Mouse (Mus musculus) cerebral cortex, adult 2 months (tissue): Measurements from ENCODE around the gene Sart3.

Experiments
- WGBS: fragments of 180-500 bp; shearing (Covaris S2); methylation state at CpG from one replicate; pipeline ENCODE4 v1.1.7; 2018; 5-methylcytosine and 5-hydroxymethylcytosine counted together

Sart3 gene

GRCm38 (mm10) chr5:113772450-113772895 is at the start of gene Sart3, which contains the start of gene Iscu:
Gene Sart3 (minus strand): TSS chr5:113772510.
Gene Iscu (plus strand): TSS chr5:113772748.
- WGBS, result under 1% methylated on average over 49 of the region's 49 CpGs

- 73% methylated on average over 14 of the region's 14 CpGs for WGBS
These were observed 46.3 kb upstream of the Sart3 start for GRCm38 (mm10) chr5:113818572-113818971.

GRCm38 (mm10) chr5:113815638-113816152 is 43.4 kb upstream of the Sart3 start:
- WGBS, result 19% methylated on average over 15 of the region's 15 CpGs

GRCm38 (mm10) chr5:113815041-113815389 is 42.7 kb upstream of the Sart3 start:
- WGBS, result 63% methylated on average over 11 of the region's 11 CpGs

- WGBS, result 45% methylated on average over 27 of the region's 27 CpGs
These were observed 42.1 kb upstream of the Sart3 start for GRCm38 (mm10) chr5:113814111-113815040.

- WGBS, result 29% methylated on average over 9 of the region's 9 CpGs
These were observed 41.3 kb upstream of the Sart3 start for GRCm38 (mm10) chr5:113813608-113814007.

GRCm38 (mm10) chr5:113812638-113813037 is 40.3 kb upstream of the Sart3 start:
- WGBS, result 90% methylated on average over 2 of the region's 2 CpGs

- 22% methylated on average over 11 of the region's 12 CpGs for WGBS
These were observed 39.6 kb upstream of the Sart3 start for GRCm38 (mm10) chr5:113811824-113812420.

- 92% methylated on average over 4 of the region's 4 CpGs for WGBS
These were observed 37.8 kb upstream of the Sart3 start for GRCm38 (mm10) chr5:113810111-113810510.

GRCm38 (mm10) chr5:113808177-113808576 is 35.9 kb upstream of the Sart3 start:
- WGBS, result 97% methylated on average over 2 of the region's 2 CpGs

- 67% methylated on average over 9 of the region's 9 CpGs for WGBS
These were observed 35.4 kb upstream of the Sart3 start for GRCm38 (mm10) chr5:113807712-113808111.

- WGBS, result 52% methylated on average over 10 of the region's 10 CpGs
These were observed 34.1 kb upstream of the Sart3 start for GRCm38 (mm10) chr5:113806414-113806813.

GRCm38 (mm10) chr5:113805301-113805700 is 33.0 kb upstream of the Sart3 start:
- 86% methylated on average over 9 of the region's 9 CpGs for WGBS

- WGBS, result 74% methylated on average over 7 of the region's 7 CpGs
These were observed 32.2 kb upstream of the Sart3 start for GRCm38 (mm10) chr5:113804395-113804966.

- 13% methylated on average over 11 of the region's 11 CpGs for WGBS
These were observed 28.0 kb upstream of the Sart3 start, which contains the start of gene Tmem119 for GRCm38 (mm10) chr5:113800280-113800679. Gene Tmem119 (minus strand): TSS chr5:113800516.

- 61% methylated on average over 5 of the region's 5 CpGs for WGBS
These were observed 27.4 kb upstream of the Sart3 start for GRCm38 (mm10) chr5:113799691-113800090.

GRCm38 (mm10) chr5:113798525-113798924 is 26.2 kb upstream of the Sart3 start:
- 86% methylated on average over 9 of the region's 9 CpGs for WGBS

GRCm38 (mm10) chr5:113797149-113797882 is 25.0 kb upstream of the Sart3 start:
- 29% methylated on average over 19 of the region's 19 CpGs for WGBS

GRCm38 (mm10) chr5:113796401-113797148 is 24.3 kb upstream of the Sart3 start:
- 16% methylated on average over 13 of the region's 13 CpGs for WGBS

- WGBS, result 81% methylated on average over 16 of the region's 16 CpGs
These were observed 19.1 kb upstream of the Sart3 start for GRCm38 (mm10) chr5:113791197-113792095.
